Mouse (Mus musculus) cerebellum, adult 18-20 months (tissue): ENCODE measurements at regions not wholly inside any gene's neighbourhood (a gene's known extent, or its start where the extent isn't known, plus 50 kb on each side); places are given as distances from the start of the nearest gene placed in this dataset.
"Not testable (repeated sequence)": the region's sequence is repeated elsewhere in the genome, so short reads cannot be mapped to it uniquely, and the experiment has no call there.

Experiments
- DNase-seq, 2 experiments: peaks; one replicate each; pipeline ENCODE4 v3.0.0; 2021

DNA sequence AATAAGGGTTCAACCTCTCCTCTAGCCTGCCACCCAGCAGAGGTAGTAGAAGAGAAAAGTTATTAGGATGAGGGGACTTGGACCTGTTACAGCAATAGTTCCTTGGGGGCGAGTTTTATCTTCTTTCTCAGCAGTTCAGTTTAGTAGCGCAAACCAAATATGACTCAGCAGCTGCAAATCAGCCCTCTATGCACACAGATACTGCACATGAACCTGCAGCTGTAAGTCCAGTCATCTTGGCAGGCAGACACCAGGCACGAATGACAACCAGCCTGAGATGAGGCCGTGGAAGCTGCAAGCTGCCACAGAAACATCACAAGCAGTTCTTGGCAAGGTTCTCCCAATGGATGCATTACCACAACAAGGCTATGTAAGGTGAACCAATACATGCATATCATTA lies 327.0 kb upstream of the Akr1e1 start:
- DNase-seq: no peak

DNA sequence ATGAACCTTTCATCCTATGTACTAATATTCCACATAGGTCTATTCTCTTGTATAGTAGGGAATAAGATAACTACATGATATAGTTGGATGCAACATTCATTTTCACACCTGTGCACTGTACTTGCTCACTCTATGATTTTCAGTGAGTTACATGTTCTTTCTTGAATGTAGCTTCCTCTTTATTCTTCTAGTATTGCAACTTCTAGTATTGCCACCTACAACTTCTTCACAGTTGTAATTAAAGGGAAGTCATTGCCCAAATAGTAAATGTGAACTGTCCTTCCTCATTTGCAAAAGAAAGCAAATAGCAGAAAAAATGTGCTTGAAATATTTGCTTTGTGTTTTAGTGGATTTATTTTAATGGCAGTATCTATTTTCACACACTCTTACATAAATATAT lies 330.9 kb upstream of the Akr1e1 start:
- DNase-seq: no peak

DNA sequence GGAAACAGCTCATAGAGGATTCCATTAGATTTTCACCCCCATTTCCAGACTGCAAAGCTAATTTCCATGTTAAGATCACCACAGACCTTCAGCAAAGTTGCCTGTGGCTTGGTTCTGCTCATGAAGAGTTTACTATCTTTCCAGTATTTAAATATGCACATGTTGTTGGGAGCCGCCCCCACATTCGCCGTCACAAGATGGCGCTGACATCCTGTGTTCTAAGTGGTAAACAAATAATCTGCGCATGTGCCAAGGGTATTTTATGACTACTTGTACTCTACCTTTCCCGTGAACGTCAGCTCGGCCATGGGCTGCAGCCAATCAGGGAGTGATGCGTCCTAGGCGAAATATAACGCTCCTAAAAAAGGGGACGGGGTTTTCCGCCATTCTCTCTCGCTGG lies 333.5 kb upstream of the Akr1e1 start:
- DNase-seq: peak; percentile 2 to 10

- no peak for DNase-seq
These were observed 334.1 kb upstream of the Akr1e1 start for GRCm38 (mm10) chr13:4943046-4943445.

- DNase-seq: no peak
These were observed 346.4 kb upstream of the Akr1e1 start for GRCm38 (mm10) chr13:4955384-4955783.

- no peak for DNase-seq
These were observed 355.9 kb upstream of the Akr1e1 start for GRCm38 (mm10) chr13:4964824-4965223.

DNA sequence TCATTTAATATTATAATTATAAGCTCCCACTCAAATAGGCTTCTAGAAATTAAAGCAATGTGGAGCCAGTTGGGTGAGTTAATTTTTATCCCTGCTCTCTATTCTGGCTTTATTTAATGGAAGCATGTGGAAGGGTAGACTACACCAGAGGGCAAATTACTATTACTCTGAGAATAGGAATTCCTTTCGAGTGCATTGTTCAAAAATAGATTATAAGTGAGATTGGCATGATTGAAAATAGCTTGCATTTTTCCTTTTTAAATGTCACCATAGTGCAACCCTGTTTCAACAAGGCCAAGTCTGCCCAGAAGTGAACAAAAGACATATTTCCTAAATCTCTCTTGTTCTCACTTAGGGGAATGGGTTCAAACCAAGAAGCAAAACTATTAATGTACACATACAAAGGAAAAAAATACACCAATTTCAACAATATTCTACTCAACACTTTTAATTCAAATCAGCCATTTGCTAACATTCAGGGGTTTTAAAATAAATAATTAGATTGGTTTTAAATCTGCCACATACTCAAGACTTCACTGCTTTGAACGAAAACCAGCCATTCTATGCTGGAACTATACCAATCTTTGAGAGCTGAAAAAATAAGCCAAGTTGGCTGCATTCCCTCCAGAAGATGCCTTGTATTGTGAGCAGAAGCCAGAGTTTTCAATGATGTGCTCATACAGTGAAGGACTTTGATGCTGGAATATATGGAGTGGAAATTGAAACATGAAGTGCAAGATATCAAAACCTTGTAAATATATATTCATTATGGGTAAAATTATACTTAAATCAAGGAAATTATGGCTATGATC lies 361.3 kb upstream of the Akr1e1 start:
- no peak for DNase-seq

DNA sequence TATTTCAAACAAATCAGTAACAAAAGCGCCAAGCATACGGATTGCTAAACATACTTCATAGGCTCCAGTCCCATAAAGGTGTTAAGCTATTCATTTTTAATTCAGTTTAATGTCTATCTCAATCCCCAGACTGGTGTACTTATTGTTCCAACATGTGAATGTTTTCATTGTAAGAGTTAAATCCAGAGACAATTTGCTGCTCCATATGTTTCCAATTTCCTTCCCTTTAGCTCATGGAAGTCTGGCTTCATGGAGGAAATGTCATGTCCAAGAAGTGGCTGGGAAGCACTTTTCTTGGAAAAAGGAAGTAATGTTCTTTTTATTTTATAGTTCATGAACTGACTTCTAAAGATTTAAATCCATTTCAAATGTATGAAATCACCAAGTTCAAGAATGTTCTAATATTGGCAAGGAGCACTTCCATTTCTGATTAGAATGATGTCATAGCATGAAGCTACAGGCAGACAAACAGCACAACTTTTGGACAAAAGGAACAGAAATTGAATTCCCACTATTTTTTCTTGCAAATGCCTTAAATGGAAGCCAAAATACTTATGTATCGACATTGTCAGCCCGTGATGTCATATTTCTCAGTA lies 362.6 kb upstream of the Akr1e1 start:
- DNase-seq: no peak

GRCm38 (mm10) chr13:4992876-4993275 lies 383.9 kb upstream of the Akr1e1 start:
- DNase-seq: no peak

DNA sequence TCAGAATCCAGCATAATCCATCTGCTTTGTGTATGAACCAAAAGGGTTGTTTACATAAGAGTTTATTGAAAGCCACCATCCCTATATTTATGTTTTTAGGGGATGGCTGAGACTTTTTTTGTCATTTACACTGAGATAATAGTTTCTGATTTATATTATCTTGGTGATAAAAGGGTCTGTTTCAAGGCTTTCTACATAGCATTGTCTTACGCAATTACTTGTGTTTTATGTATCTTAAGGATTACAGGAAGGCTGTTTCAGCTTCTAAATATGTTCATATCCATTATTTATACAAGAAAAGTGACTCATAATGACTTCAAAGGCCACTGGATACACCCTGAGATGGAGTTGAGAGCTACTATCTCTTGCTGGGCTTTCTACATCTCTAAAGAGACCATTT lies 399.3 kb upstream of the Akr1e1 start:
- no peak for DNase-seq

DNA sequence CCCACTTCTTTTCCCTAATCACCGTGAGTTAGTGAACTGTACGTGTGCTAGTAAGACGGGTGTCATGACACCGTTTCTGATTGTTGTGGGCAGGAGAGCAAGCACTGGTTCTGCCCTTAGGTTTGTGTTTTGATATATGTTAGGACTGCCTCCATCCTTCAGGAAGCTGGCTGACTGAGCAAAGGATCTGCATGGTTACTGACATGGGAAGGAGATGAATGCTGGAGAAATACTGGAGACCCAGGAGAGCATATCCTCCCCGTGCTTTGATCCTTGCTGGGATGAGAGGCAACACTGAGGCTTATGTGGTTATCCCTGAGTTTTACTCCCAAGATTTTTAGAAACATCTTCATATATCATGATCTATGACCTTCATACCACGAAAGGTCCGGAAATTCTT lies 413.5 kb upstream of the Akr1e1 start:
- DNase-seq: no peak

DNA sequence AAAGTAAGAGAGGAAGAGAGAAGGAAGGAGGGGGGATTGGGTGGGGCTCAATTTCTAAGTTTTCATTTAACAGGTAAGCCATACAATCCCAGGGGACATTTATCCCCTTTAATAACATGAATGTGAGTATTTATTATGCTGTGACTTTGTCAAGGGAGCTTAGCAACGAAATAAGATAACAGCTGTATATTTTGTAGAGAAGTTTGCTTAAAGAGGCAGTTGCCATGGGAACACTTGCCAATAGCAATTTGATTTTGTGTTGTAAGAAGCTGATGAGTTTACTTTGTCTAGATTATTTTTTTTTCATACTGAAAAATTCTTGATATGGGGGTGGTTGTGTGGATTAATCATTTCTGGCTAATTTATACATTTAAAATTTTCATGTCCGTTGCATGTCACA lies 450.9 kb upstream of the Akr1e1 start:
- no peak for DNase-seq

GRCm38 (mm10) chr13:5060462-5060861 lies 451.5 kb upstream of the Akr1e1 start:
- DNase-seq: no peak

DNA sequence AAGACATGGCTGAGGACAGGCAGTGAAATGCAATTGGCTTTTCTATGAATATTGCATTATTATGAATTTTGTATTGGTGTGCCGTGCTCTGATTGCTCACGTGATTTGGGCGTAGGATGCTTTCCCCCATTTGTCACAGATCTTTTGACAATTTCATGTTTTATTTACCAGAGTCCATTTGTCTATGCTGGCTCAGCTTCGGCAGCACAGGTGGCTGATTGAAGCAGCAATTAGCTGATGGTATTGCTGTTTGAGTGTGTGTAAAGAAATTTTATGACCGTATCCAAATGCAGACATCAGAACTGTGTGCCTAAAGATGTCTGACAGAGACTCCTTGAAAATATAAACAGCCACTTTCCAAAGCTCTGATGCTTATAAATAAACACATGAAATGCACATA lies 498.5 kb upstream of the Akr1e1 start:
- no peak for DNase-seq

- no peak for DNase-seq
These were observed 545.9 kb upstream of the Akr1e1 start for GRCm38 (mm10) chr13:5154911-5155310.

GRCm38 (mm10) chr13:5159765-5160684 lies 551.1 kb upstream of the Akr1e1 start:
- no peak for DNase-seq

- no peak for DNase-seq
These were observed 557.7 kb upstream of the Akr1e1 start for GRCm38 (mm10) chr13:5166716-5167115.

GRCm38 (mm10) chr13:5178996-5179395 lies 570.0 kb upstream of the Akr1e1 start:
- no peak for DNase-seq

DNA sequence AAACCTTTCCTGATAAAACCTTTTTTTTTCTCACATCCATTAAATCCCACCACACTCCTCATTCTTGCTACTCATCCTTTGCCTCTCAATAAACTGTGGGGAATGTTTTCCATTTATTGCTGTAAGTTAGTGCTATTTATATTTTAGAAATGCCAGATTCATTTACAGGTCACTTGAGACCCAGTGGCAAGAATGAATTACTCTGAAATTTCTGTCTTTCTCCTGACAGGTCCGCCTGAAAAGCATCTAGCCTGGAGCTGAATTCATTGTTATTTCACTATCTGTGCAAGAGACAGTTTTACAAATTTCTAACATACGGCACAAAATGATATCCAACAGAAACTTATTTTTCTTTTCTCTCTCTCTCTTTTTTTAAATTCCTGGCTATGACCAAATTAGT lies 570.6 kb upstream of the Akr1e1 start:
- DNase-seq: no peak

GRCm38 (mm10) chr13:5185237-5185800 lies 576.3 kb upstream of the Akr1e1 start:
- not testable (repeated sequence) for DNase-seq

GRCm38 (mm10) chr13:5202736-5203135 lies 593.8 kb upstream of the Akr1e1 start:
- no peak for DNase-seq

DNA sequence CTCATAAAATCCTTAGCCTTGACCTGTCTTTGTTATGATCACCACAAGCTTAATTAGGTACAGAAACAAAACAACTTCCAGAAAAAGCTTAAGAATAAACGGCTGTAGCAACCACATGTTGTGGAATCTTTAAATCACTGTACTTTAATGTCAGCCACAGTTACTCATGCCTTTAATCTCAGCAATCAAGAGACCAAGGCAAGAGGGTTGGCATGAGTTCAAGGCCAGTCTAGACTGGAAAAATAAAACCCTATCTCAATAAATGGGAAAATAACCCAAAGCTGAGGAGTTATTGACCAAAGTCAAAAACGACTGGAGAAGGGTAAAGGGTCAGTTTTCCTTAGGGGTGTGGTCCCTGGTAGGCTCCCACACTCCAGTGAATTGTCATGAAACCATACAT lies 595.2 kb upstream of the Akr1e1 start:
- no peak for DNase-seq

- DNase-seq: no peak
These were observed 602.7 kb upstream of the Akr1e1 start for GRCm38 (mm10) chr13:5211659-5212058.
